Mouse (Mus musculus) layer of hippocampus, adult 8-10 months (tissue): ENCODE measurements around the gene Kcnh5. TPM values are rescaled to one million over a fixed set of nuclear protein-coding genes. Genes with fewer than 3 reads are reported as not detected.

Source experiments
- DNase-seq, 2 experiments: peaks; one replicate each; pipeline ENCODE4 v3.0.0; 2022; ENCODE audit warnings: low spot score in 2 of 2
- total RNA-seq, 4 experiments: library from RNA; stranded (reverse); gene quantifications; 2 replicates each; pipeline ENCODE4 v1.2.4; 2022

Gene Kcnh5
- total RNA-seq, 4 experiments from 2014 or later: 11.0 to 12.2 (median 11.4) TPM

- no peak for DNase-seq
These were observed 224.5 kb downstream of the Kcnh5 start for GRCm38 (mm10) chr12:74952661-74953060.

GRCm38 (mm10) chr12:74951124-74952115, 225.7 kb downstream of the Kcnh5 start:
- DNase-seq: no peak

- DNase-seq: no peak
These were observed 275.8 kb downstream of the Kcnh5 start for GRCm38 (mm10) chr12:74901331-74901730.

- DNase-seq: no peak
These were observed 276.4 kb downstream of the Kcnh5 start for GRCm38 (mm10) chr12:74900777-74901176.

GRCm38 (mm10) chr12:74899055-74899454, 278.1 kb downstream of the Kcnh5 start:
- no peak for DNase-seq

- DNase-seq: no peak
These were observed 278.9 kb downstream of the Kcnh5 start for GRCm38 (mm10) chr12:74898211-74898610.

- DNase-seq: no peak
These were observed 282.2 kb downstream of the Kcnh5 start for GRCm38 (mm10) chr12:74894870-74895423.

- no peak for DNase-seq
These were observed 287.7 kb downstream of the Kcnh5 start for GRCm38 (mm10) chr12:74889419-74889818.

GRCm38 (mm10) chr12:74887064-74887463, 290.1 kb downstream of the Kcnh5 start:
- DNase-seq: no peak

- no peak for DNase-seq
These were observed 295.8 kb downstream of the Kcnh5 start for GRCm38 (mm10) chr12:74881344-74881743.

- DNase-seq: no peak
These were observed 321.5 kb downstream of the Kcnh5 start for GRCm38 (mm10) chr12:74855666-74856065.

- DNase-seq: no peak
These were observed 322.9 kb downstream of the Kcnh5 start for GRCm38 (mm10) chr12:74854263-74854662.

- DNase-seq: no peak
These were observed 326.8 kb downstream of the Kcnh5 start for GRCm38 (mm10) chr12:74850323-74850722.

- no peak for DNase-seq
These were observed 327.2 kb downstream of the Kcnh5 start for GRCm38 (mm10) chr12:74849912-74850311.

GRCm38 (mm10) chr12:74848611-74849347, 328.4 kb downstream of the Kcnh5 start:
- DNase-seq: peak; percentile 88 to 89

Other genes starting within 250 kb of the Kcnh5 start
- gene Rhoj, start 131.0 kb upstream of the Kcnh5 start, total RNA-seq: 1 to 10 TPM; 3.3 to 7.8 (median 5.4) TPM
- not detected for gene Gphb5, start 239.4 kb upstream of the Kcnh5 start, total RNA-seq